8 mouse cellular contexts compared by ENCODE assay signal in genomic region chr1:91978443-91978842, GRCm38 (mm10).
DNase-seq lines count a peak whose midpoint lies in the region; ATAC-seq and TF ChIP-seq lines count a peak whose summit lies in the region.

No protein-coding gene starts in this region.

- no peak for ATAC-seq in lung, embryonic 14.5 days (ENCODE audit: insufficient read depth)
- no peak for ATAC-seq in stomach, postnatal 0 days (ENCODE audit: low FRiP score, low TSS enrichment)

- no peak overlapping the region for H3K4me3 ChIP-seq in lung, embryonic 14.5 days (ENCODE audit: low read depth, low read length)
- H3K4me3 ChIP-seq in stomach, postnatal 0 days (ENCODE audit: low read depth, low read length), result no peak overlapping the region

- no peak overlapping the region for H3K4me2 ChIP-seq in lung, embryonic 14.5 days
- H3K4me2 ChIP-seq in stomach, postnatal 0 days (replicated peaks; ENCODE audit: low read depth), result no peak overlapping the region

- H3K36me3 ChIP-seq in lung, embryonic 14.5 days (ENCODE audit: insufficient read depth), result peaks cover 45% of the 10 kb centered on the region
- peaks cover 17% of the 10 kb centered on the region for H3K36me3 ChIP-seq in stomach, postnatal 0 days (ENCODE audit: control insufficient read depth, insufficient read depth, low read length)

- H3K9ac ChIP-seq in lung, embryonic 14.5 days, result no peak overlapping the region
- H3K9ac ChIP-seq in stomach, postnatal 0 days (ENCODE audit: low read length), result no peak overlapping the region

- H3K27ac ChIP-seq in lung, embryonic 14.5 days (ENCODE audit: low read depth), result no peak overlapping the region
- no peak overlapping the region for H3K27ac ChIP-seq in stomach, postnatal 0 days (replicated peaks)

- no peaks in the 10 kb centered on the region for H3K9me3 ChIP-seq in lung, embryonic 14.5 days (ENCODE audit: low read depth, low read length)
- no peaks in the 10 kb centered on the region for H3K9me3 ChIP-seq in stomach, postnatal 0 days (ENCODE audit: control insufficient read depth, low read length)

- TF ChIP-seq EP300 in stomach, postnatal 0 days (optimal IDR thresholded peaks at IDR 0.05), result no peak

- 83% methylated on average over 3 of the region's 3 CpGs for WGBS in lung, embryonic 14.5 days
- WGBS in stomach, postnatal 0 days, result 70% methylated on average over 3 of the region's 3 CpGs

- intact Hi-C loops in heart, postnatal 36 days (cut with DNase I), result no loop called here

- no peaks in the 10 kb centered on the region for H3K4me1 ChIP-seq in lung, embryonic 14.5 days (ENCODE audit: insufficient read depth)
- H3K4me1 ChIP-seq in stomach, postnatal 0 days (replicated peaks; ENCODE audit: control insufficient read depth, insufficient read depth), result no peaks in the 10 kb centered on the region

- peak; percentile 27 for TF ChIP-seq CTCF in lung, embryonic 14.5 days (IDR thresholded peaks at IDR 0.05; ENCODE audit: low read depth)
- TF ChIP-seq CTCF in stomach, postnatal 0 days (IDR thresholded peaks at IDR 0.05; ENCODE audit: low read depth), result peak; percentile 24; the same call in 1 of the 2 replicates

- DNase-seq in adrenal gland, postnatal 14 days, result peak; percentile 41
- no peak for DNase-seq in adrenal gland, postnatal 25 days
- DNase-seq in lung, embryonic 14.5 days, result peak; percentile 9
- DNase-seq in lung, adult 18-20 months, result no peak
- DNase-seq in heart, postnatal 36 days, result peak; percentile 33 to 40
- no peak for DNase-seq in stomach, postnatal 0 days (ENCODE audit: low spot score)
- no peak for DNase-seq in yolk sac, embryonic 10.5 days (ENCODE audit: low spot score)
- no peak for DNase-seq in spleen, postnatal 36 days (ENCODE audit: low spot score in 2 of 2)

- no peaks in the 10 kb centered on the region for H3K27me3 ChIP-seq in lung, embryonic 14.5 days (ENCODE audit: insufficient read depth, low read length)
- H3K27me3 ChIP-seq in stomach, postnatal 0 days (ENCODE audit: control insufficient read depth, insufficient read depth, low read length), result no peaks in the 10 kb centered on the region

Comparison
In these comparisons a context has a peak if more than half of its experiments do, and no peak if none do; other contexts are left out.
1. DNase-seq: peak in adrenal gland, postnatal 14 days (single experiment), lung, embryonic 14.5 days (single experiment) and heart, postnatal 36 days (2 of 2); none in adrenal gland, postnatal 25 days (single experiment), lung, adult 18-20 months (0 of 2), stomach, postnatal 0 days (single experiment), yolk sac, embryonic 10.5 days (single experiment) and spleen, postnatal 36 days (0 of 2).